Mouse (Mus musculus) ES-Bruce4 (cell line): Measurements from ENCODE around the gene Mrps16. TPM values are rescaled to one million over a fixed set of nuclear protein-coding genes. Genes with fewer than 3 reads are reported as not detected.

Experiments used
- H3K27ac ChIP-seq: 2 replicates; pipeline ENCODE4 v1.5.1; 2012; ENCODE audit warnings: low read length, inconsistent platforms; ENCODE audit not compliant: insufficient read depth
- H3K27me3 ChIP-seq: 2 replicates; pipeline ENCODE4 v1.6.1; 2012; ENCODE audit warnings: mild to moderate bottlenecking, low read length, inconsistent platforms; ENCODE audit not compliant: control insufficient read depth, poor library complexity, insufficient read depth, severe bottlenecking
- H3K36me3 ChIP-seq: 2 replicates; pipeline ENCODE4 v1.6.1; 2012; ENCODE audit warnings: inconsistent platforms, mild to moderate bottlenecking, low read length, moderate library complexity; ENCODE audit not compliant: control insufficient read depth, poor library complexity, insufficient read depth, severe bottlenecking
- H3K4me1 ChIP-seq: one replicate; pipeline ENCODE4 v1.8.1; 2011; ENCODE audit warnings: low read length; ENCODE audit not compliant: control insufficient read depth, insufficient read depth
- H3K4me3 ChIP-seq: 2 replicates; pipeline ENCODE4 v1.5.1; 2011; ENCODE audit warnings: low read depth, mild to moderate bottlenecking, low read length
- H3K9ac ChIP-seq: 2 replicates; pipeline ENCODE4 v1.6.1; 2012; ENCODE audit warnings: low read depth, mild to moderate bottlenecking, inconsistent platforms; ENCODE audit not compliant: poor library complexity, severe bottlenecking
- H3K9me3 ChIP-seq: replicated peaks from 2 replicates; pipeline ENCODE4 v1.6.1; 2012; ENCODE audit warnings: mild to moderate bottlenecking, low read length, inconsistent platforms; ENCODE audit not compliant: control insufficient read depth, poor library complexity, insufficient read depth, severe bottlenecking
- CTCF ChIP-seq: IDR thresholded peaks from one replicate; pipeline ENCODE4 v1.8.1; 2011; ENCODE audit warnings: low read depth, low read length
- EP300 ChIP-seq: IDR thresholded peaks from 2 replicates; pipeline ENCODE4 v1.6.1; 2011; ENCODE audit warnings: low read depth, low read length; ENCODE audit not compliant: insufficient read depth
- POLR2A ChIP-seq: IDR thresholded peaks from one replicate; pipeline ENCODE4 v1.8.1; 2011; ENCODE audit warnings: low read length; ENCODE audit not compliant: insufficient read depth
- polyA plus RNA-seq: library from polyadenylated mRNA; stranded (reverse); fragments of >200 nt; gene quantifications from 2 replicates; pipeline ENCODE4 v1.2.4, GENCODE M21; 2011; ENCODE audit warnings: low read depth; ENCODE audit not compliant: missing spikeins, insufficient read depth, insufficient read length

The Mrps16 gene
- polyA plus RNA-seq, 1 experiment: 55.7 TPM

DNA sequence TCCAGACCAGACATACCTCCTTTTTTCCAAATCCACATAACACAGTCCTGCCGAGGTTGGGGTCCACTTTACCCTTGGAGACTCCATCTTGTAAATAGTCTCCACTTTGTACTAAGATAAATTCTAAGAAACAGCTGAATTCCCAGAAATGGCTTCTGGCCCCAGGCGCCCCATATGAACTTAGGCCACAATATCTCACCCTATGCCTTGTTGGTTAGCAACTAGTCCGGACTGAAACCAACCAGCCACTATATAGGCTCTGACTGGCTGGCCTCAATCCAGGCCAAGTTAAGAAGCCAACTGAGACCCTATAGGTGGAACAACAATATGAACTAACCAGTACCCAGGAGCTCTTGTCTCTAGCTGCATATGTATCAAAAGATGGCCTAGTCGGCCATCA is 1.1 kb downstream of the Mrps16 start:
- no peaks in the 10 kb centered on the region for H3K9me3 ChIP-seq
- no peaks in the 10 kb centered on the region for H3K27me3 ChIP-seq
- peak overlapping the region; percentile 68 for H3K9ac ChIP-seq
- H3K27ac ChIP-seq: no peak overlapping the region
- TF ChIP-seq CTCF (no peak), EP300 (no peak), POLR2A (no peak)
- H3K36me3 ChIP-seq: peaks cover 21% of the 10 kb centered on the region
- H3K4me3 ChIP-seq: peak overlapping the region; percentile 46; the same call in 1 of the 2 replicates
- no peaks in the 10 kb centered on the region for H3K4me1 ChIP-seq

DNA sequence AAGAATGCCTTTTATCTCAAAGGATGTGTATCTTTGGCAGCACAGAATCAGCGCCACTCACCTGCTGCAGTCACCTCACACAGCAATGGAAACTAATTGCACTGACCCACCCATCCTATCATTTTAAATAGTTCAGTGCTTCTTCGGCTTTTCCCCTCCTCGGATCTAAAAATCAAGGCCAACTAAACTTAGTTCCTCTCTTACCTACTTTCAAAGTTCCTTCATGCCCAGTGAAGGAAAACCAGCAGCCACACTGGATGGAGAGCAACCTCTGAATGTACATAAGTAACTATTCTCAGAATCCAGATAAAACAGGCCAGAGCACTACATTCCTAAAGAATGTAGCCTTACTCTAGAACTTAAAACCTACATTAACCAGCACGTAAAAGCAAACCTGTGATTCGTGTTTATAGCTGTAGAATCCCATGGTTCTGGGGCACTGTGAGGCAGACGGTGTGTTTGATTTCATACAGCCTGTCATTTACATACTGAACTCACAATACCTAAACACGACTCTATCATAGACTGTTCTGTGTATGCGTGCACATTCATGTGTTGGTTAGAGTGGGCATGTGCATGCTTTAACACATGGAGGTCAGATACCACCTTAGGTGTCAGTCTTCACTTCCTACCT is 3.9 kb downstream of the Mrps16 start:
- Histone ChIP-seq H3K9me3 (no peaks in the 10 kb centered on the region), H3K4me3 (peak overlapping the region; percentile 92), H3K9ac (0 out of 2 replicates have a peak overlapping the region, but pooled peaks have one; percentile 79), H3K27ac (no peak overlapping the region), H3K27me3 (no peaks in the 10 kb centered on the region), H3K4me1 (no peaks in the 10 kb centered on the region), H3K36me3 (peaks cover 41% of the 10 kb centered on the region)
- TF ChIP-seq EP300 (no peak), CTCF (no peak)

DNA sequence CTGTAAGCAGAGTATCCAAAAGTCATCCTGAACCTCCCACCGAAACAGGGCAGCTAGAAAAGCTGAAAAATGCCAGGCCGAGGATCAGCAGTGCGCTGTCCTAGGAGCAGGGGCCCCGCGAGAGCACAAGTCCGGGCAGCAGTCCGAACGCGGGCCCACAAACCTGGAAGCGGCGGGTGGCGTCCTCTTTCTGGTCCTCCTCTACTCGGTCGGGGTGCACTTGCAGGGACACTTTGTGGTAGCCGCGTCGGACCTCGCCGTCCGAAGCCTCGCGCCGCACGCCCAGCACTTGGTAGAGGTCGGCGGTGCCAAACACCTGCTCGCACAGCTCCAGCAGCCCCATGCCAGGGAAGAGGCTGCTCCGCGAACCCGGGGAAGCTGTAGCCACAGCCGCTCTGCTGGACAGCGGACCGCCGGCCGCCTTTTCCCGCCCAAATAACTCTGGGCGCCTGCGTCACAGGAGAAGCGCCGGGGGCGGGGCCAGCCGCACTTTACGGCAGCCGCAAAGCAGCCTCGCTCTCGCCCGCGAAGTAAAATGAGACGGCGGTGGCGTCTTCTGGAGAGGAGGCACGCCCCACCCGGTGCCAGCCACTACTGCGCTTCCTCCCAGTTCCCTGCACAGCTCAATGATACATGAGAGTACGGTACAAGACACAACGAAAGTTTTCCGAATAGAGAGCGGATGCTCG is 4.8 kb downstream of the Mrps16 start, which contains the start of gene Dnajc9:
Gene Dnajc9 (minus strand): TSS at position 470 of the 689 bp plus-strand sequence.
- H3K36me3 ChIP-seq: peaks cover 43% of the 10 kb centered on the region
- H3K9me3 ChIP-seq: no peaks in the 10 kb centered on the region
- H3K27me3 ChIP-seq: no peaks in the 10 kb centered on the region
- peak within 1 kb of the TSS; percentile 96 for H3K4me3 ChIP-seq
- peak within 1 kb of the TSS; percentile 10 for H3K27ac ChIP-seq
- no peak for TF ChIP-seq CTCF
- peak; percentile 30; the same call in 1 of the 2 replicates for TF ChIP-seq EP300
- peak within 1 kb of the TSS; percentile 79 for H3K9ac ChIP-seq
- no peaks in the 10 kb centered on the region for H3K4me1 ChIP-seq

DNA sequence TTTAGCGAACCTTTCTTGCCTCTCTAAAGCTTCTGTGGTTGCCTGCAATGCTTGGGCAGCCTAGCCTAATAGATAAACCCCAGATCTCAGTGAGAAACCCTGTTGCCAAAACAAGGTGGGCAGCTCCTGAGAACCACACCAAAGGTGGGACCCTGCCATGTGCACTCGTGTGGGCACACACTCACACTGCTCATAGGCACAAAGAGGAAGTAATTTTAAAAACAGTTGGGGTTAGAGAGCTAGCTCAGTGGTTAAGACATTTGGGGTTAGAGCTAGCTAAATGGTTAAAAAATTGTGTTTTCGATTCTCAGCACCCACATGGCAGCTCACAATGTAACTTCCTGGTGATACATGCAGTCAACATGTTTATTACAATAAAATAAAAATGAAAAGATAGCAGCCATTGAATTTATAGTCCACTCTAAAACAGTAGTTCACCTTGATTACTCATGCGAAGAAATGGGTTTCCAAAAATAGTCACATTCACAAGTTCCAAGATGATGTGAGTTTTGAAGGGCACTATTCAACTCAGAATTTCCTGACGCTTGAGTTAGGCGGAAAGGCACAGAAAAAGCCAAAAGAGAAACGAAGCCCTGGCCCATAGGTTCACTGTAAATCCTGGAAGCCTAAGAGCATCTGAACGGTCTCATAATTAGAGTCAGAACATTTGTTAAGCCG is 13.5 kb downstream of the Mrps16 start:
- Histone ChIP-seq H3K27ac (no peak overlapping the region), H3K4me3 (no peak overlapping the region), H3K9me3 (no peaks in the 10 kb centered on the region), H3K27me3 (no peaks in the 10 kb centered on the region), H3K4me1 (no peaks in the 10 kb centered on the region), H3K36me3 (0 out of 2 replicates have a peak, but pooled peaks cover 2% of the 10 kb centered on the region), H3K9ac (no peak overlapping the region)
- TF ChIP-seq CTCF: no peak
- no peak for TF ChIP-seq POLR2A
- TF ChIP-seq EP300: no peak

DNA sequence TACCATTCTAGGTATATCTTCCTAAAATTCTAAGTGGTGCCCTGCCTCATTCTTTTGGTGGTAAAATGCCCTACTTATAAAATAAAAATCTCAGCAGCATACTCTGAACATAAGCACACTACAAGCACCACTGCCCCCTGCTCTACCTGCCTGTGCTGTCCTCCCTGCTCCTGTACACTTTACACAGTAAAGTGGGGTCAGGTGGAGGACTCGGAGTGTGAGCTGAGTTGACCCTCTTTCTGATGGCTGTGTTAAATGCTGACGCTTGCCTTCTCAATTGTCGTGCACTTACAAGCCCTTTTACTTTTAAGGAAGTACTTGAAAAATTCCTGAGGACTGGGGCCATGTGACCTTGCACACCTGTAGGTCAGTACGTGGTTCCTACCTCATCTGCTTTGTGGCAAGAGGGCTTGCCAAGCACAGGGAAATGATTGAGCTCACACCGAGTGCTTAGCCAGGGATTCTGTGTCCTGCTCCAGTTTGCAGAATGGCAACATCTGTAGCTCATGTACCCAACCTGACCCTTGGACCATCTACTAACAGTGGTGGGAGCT is 14.3 kb downstream of the Mrps16 start:
- H3K36me3 ChIP-seq: 0 out of 2 replicates have a peak, but pooled peaks cover 2% of the 10 kb centered on the region
- H3K4me1 ChIP-seq: no peaks in the 10 kb centered on the region
- peaks cover 2% of the 10 kb centered on the region; the same call in 1 of the 2 replicates for H3K9me3 ChIP-seq
- no peak for TF ChIP-seq CTCF
- no peaks in the 10 kb centered on the region for H3K27me3 ChIP-seq
- H3K27ac ChIP-seq: no peak overlapping the region
- H3K4me3 ChIP-seq: no peak overlapping the region
- no peak overlapping the region for H3K9ac ChIP-seq
